Mouse (Mus musculus) adrenal gland, adult 8-10 months (tissue): ENCODE measurements around the gene Nol11. TPM values are rescaled to one million over a fixed set of nuclear protein-coding genes. Genes with fewer than 3 reads are reported as not detected.
A peak's percentile ranks its signal among the peaks of the same experiment; 100 is the strongest.
"Not testable (repeated sequence)": the region's sequence is repeated elsewhere in the genome, so short reads cannot be mapped to it uniquely, and the experiment has no call there.

Experiments
- DNase-seq: peaks from one replicate; pipeline ENCODE4 v3.0.0; 2022
- total RNA-seq, 4 experiments: library from RNA; stranded (reverse); gene quantifications; 2 replicates each; pipeline ENCODE4 v1.2.4; 2022

Gene Nol11
- total RNA-seq, 4 experiments from 2014 or later = 24.8 to 31.0 (median 28.6) TPM

- no peak for DNase-seq
Measured at GRCm38 (mm10) chr11:107155292-107155691, 33.9 kb downstream of the Nol11 start.

DNA sequence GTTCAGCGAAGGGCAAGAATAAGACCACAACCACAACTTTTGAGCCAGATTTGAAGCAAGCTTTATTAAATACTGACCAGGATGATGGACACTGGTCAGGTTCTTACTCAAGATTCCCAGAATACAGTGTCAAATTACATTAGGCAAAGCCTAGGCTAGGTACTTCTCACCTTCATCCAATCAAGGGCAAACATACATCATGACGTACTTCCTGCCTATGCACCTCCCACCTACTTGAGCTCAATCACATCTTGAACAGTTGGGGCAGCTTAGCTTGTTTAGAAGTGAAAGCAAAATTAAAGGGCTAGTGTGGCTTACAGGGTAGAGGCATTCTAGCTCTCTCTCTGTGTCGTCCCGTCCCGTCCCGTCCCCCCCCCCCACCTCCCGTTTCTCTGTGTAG is 34.8 kb downstream of the Nol11 start:
- no peak for DNase-seq

DNA sequence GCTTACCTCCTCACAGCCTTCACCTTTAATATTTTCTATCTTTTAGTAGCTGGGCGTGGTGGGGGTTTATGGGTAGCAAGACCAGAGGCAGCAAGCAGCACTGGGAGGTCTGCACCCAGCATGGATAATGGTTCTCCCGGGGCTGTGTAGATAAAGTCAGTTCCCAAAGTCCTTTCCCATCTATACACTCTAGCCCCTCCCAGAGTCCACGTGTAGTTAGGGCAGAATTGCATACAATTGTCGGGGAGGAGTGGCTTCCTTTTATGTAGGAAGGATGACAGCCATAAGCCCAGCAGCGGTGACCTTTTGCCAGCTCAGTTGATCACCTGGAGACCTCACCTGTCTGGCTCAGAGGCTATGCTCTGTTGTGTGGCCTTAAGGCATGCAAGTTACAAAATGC is 35.5 kb downstream of the Nol11 start:
- DNase-seq = no peak

DNA sequence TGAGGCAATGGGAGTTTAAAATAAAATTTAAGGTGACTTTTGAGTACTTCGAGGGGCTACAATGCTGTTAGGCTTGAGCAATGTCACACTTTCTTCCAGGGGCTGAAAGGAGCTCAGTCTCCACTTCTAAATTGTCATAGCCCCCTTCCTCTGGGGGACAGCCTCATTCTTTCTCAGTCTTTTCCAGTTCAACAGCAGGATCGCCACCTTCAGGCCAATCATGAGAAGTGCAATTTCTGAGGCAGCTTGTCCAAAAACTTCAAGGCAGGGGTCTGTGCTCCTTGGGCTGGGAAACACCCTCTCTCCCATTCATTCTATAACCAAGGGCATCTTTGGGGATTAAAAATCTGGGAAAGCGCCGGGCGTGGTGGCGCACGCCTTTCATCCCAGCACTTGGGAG is 37.4 kb downstream of the Nol11 start:
- no peak for DNase-seq

GRCm38 (mm10) chr11:107143956-107144355 is 45.2 kb downstream of the Nol11 start:
- DNase-seq = not testable (repeated sequence)

- no peak for DNase-seq
Measured at GRCm38 (mm10) chr11:107142382-107142781, 46.8 kb downstream of the Nol11 start.

DNA sequence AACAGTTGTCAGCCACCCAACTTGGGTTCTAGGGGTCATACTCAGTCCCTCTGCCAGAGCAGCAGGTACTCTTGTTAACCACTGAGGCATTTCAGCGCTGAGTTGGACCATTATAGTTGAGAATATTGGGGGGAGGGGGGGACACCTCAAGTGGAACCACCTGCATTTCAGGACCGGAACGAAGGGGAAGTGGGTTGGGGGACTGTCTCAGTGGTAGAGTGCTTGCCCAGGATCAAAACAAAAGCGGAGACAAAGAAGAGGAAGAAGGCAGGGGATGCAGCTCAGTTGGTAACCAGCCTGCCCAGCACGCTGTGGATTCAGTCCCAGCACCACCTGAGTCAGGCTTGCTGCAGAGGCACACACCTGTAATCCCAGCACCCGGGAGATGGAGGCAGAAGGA is 48.4 kb downstream of the Nol11 start:
- DNase-seq = no peak

- no peak for DNase-seq
Measured at GRCm38 (mm10) chr11:107138633-107139032, 50.5 kb downstream of the Nol11 start.

DNA sequence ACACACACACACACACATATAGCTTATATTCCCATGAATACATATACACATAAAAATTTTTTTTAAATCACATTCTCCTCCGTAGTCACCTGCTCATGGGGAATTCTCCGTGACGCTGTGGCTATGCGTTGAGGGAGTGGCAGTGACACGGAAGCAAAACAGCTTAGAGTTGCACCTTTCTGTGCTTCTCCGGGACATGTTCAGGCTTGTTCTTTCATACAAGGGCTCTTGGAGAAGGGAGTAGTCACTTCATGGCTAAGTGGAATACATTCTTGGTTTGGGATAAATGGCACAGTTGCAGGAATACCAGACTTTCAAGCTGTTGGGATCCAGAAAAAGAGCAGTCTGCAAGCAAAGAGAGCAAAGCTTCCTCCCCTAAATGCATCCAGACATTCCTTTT is 51.6 kb downstream of the Nol11 start:
- no peak for DNase-seq

GRCm38 (mm10) chr11:107136458-107136857 is 52.7 kb downstream of the Nol11 start:
- not testable (repeated sequence) for DNase-seq

- no peak for DNase-seq
Measured at GRCm38 (mm10) chr11:107135741-107136140, 53.4 kb downstream of the Nol11 start.

DNA sequence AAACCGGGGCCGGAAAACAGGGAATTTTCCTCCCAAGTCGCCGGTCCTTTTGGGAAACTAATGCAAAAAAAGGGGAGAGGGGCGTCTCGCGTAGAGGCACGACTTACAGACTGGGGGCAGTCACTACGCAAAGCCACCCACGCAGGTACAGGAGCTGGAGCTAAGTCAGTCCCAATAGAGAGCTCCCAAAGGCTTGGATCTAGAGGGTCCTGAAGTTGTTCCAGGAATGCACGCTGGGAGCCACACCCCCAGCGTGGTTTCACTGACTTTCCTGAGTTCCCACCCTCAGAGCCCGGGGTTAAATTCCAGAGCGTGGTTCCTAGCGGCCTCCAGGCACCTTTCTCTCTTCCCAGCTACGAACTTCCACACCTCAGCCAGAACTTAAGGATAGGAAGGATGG is 56.8 kb downstream of the Nol11 start:
- peak; percentile 25 for DNase-seq

- peak; percentile 85 for DNase-seq
Measured at GRCm38 (mm10) chr11:107131749-107132421, 57.3 kb downstream of the Nol11 start, which contains the start of gene Bptf. Gene Bptf (minus strand): TSS chr11:107132127.

- peak; percentile 51 for DNase-seq
Measured at GRCm38 (mm10) chr11:107130879-107131748, 58.1 kb downstream of the Nol11 start.

DNA sequence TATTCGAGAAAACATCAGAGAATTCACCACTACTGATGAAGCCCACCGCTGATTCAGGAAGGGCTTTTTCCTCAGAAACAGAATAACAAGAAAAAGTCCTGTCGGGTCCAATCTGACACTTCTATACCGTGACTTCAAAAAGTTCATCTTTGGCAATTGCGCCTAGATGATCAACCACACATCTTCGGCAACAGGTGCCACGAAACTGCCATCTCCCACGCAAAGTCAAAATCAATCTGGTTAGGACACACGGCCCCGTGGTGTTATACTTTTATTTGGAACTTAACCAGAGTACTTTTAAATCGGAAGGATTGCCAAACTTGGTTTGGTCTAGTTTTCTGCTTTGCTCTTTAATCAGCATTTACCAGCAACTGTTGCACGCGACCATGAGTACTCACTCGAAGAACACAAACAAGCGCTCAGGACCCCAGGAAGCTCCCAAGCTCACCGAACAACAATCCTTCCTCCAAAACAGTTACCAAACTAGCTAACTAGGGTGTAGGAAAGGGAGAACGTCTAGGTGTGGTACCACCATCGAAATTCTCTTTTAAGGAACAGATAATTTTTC is 58.9 kb downstream of the Nol11 start:
- no peak for DNase-seq

GRCm38 (mm10) chr11:107129641-107130040 is 59.5 kb downstream of the Nol11 start:
- DNase-seq = no peak

- DNase-seq = not testable (repeated sequence)
Measured at GRCm38 (mm10) chr11:107126716-107127115, 62.5 kb downstream of the Nol11 start.

DNA sequence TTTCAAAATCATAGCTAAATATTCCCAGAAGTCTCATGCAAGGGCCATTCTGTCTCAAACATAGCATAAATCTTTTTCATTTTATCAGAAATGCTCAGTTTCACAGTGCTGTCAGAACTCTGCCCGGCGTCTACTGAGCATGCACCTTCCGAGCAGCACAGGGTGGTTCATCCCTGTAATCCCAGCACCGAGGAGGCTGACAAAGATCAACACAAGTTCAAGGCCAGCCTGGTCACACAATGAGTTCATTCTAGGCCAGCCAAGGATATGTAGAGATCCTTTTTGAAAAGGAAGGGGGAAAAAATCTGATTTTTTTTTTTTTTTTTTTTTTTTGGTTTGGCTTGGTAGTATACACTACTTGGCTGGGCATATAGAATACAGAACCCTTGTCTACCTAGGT is 64.2 kb downstream of the Nol11 start:
- DNase-seq = no peak

GRCm38 (mm10) chr11:107124327-107124731 is 64.9 kb downstream of the Nol11 start:
- peak; percentile 60 for DNase-seq

GRCm38 (mm10) chr11:107117789-107118188 is 71.4 kb downstream of the Nol11 start:
- no peak for DNase-seq
